Mouse (Mus musculus) brain, adult 2 months (tissue): ENCODE measurements around the gene Akr1b3.

Experiments used
- DNase-seq: peaks from one replicate; pipeline ENCODE4 v3.0.0; 2011; ENCODE audit warnings: low read depth, low spot score

Gene Akr1b3

DNA sequence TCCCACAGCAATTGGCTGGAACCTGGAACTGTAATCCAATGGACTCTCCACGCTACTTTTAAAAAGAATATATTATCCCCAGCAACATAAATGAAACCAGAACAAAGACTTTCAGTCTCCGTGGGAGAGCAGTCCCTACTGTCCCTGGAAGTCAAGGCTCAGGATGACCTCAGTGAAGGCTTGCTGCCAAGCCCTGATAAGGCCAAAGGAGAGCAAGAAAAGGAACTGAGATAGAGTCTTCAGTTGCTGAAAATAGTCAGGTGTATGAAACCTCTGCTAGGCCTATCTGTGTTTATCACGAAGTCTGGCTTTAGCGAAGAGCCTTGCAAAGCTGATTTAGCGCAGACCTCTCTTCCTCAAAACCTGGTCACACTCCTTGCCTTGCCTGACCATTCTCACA, 14.1 kb upstream of the Akr1b3 start:
- no peak for DNase-seq

GRCm38 (mm10) chr6:34322121-34322520, 4.8 kb upstream of the Akr1b3 start:
- no peak for DNase-seq

DNA sequence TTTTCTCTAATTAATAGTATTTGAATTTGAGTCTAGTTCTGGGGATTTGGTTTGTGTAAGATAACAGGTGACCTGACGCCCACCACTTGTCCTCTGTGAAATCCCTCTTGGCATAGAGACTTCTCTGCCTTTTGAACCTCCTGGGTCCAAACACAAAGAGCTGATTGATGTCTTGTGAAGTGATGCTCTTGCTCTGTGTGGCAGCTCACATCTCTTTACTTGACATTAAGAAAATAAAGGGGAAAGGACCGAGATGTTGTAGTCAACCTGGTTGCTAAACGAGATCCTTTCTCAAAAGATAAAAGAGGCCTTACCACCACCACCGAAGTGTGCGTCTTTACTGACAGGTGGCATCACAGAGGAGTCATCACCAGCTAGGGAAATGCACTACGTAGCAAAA, 1.4 kb upstream of the Akr1b3 start:
- DNase-seq = no peak

- peak; percentile 11 for DNase-seq
These were observed 894 bp upstream of the Akr1b3 start for GRCm38 (mm10) chr6:34318172-34318571.

- DNase-seq = no peak
These were observed 3.4 kb downstream of the Akr1b3 start for GRCm38 (mm10) chr6:34313921-34314320.

DNA sequence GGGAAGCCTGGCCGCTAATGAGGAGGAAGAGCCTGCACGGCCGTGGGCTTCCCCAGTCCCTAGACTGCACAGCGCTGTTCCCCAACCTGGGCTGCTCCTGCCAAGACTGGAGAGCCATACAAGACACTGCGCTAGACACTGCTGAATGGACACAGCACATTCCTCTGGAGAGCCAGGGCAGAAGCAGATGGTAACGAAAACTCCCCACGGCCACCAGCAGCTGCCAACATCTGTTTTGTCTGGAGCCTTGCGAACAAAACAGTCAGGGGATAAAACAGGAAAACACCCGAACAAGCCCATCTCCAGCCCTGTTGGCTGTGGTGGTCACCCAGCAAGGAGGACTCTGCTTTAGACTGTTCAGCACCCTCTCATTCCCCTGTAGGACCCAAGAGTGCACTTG, 3.9 kb downstream of the Akr1b3 start:
- no peak for DNase-seq

GRCm38 (mm10) chr6:34310023-34310595, 7.2 kb downstream of the Akr1b3 start:
- no peak for DNase-seq

DNA sequence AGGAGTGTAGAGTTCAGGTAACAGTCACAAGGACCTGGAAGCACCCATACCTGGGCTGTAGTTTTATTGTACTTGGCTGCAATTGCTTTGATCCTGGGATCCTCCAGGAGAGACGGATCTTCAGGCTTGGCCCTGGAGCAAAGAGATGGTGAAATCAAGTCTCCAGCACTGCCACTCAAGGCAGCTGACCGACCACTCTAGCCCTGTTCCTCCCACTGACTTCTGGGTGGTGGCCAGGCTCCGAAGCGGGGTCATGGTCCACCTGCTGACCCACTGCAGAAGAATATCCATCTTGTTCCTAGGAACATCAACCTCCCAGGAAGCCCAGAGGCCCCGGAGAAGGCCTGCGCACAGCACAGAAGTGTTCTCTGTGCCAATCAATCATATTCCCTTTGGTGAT, 7.8 kb downstream of the Akr1b3 start:
- no peak for DNase-seq

GRCm38 (mm10) chr6:34306797-34307196, 10.5 kb downstream of the Akr1b3 start:
- no peak for DNase-seq

GRCm38 (mm10) chr6:34304675-34305241, 12.5 kb downstream of the Akr1b3 start:
- DNase-seq = peak; percentile 56

- DNase-seq = no peak
These were observed 20.2 kb downstream of the Akr1b3 start for GRCm38 (mm10) chr6:34297055-34297454.

GRCm38 (mm10) chr6:34295437-34295836, 21.8 kb downstream of the Akr1b3 start:
- no peak for DNase-seq

DNA sequence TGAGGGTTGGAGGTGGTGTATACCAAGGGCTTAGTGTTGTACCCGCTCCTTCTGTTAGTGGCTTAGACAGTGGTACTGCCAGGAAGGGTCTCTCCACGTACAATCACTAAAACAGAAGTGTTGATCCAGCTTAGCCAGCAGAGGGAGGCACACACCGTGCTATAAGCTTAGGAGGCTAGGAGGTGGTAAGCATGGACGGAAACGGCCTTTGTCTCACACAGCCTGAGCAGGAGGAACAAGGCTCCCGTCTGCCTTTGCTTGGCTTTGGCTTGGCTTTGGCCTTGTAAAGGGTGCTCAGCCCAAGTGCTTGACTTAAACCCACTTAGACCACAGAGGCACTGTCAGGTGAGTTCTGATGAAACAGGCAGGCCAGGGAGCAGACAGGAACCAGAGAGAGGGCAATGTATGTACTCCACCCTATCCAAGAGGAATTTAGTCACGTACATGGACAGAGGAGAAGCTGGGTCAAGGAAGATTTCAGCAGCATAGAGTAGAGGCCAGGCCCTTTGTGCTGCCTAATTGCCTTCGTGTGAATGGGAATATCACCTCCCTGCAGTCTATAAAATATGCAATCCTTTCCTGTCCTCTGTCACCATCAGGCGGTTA, 24.3 kb downstream of the Akr1b3 start:
- peak; percentile 89 for DNase-seq

- no peak for DNase-seq
These were observed 24.9 kb downstream of the Akr1b3 start for GRCm38 (mm10) chr6:34292196-34292881.

DNA sequence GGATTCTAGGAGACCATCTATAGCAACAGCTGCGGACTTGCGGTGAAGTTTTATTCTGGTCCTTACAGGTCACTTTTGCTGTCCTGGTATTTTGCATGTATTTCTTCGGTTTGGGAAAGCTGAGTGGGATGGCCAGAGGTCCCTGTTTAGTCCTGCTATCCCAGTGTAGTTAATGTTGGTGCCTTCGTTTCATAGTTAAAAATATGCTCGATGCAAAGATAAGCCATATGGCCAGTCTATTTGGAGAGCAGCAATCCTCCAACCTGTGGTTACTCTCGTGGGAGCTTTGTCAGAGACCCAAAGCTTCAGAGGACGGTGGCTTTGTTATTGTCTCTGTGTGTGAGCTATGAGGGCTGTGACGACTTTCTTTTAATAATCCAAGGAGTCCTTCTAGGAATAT, 26.6 kb downstream of the Akr1b3 start:
- peak; percentile 50 for DNase-seq

DNA sequence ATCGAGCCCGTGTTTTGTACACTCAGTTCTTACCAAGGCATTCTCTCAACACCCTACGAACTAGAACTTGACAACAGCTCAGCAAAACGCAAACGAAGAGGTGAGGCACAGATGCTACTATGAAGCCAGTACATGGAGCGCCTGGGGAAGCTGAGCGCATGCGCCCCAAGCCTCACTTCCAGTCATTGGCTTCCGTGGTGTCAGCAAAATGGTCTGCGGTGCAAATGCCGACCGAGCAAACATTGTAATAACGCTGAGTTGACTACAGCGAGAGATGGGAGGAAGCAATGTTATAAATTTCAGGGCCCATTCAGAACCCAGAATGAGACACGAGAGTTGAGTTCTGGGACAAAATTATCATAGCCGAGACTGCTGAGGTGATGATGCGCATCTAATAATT, 27.2 kb downstream of the Akr1b3 start:
- peak; percentile 21 for DNase-seq

GRCm38 (mm10) chr6:34288098-34288497, 29.2 kb downstream of the Akr1b3 start:
- DNase-seq = peak; percentile 21

DNA sequence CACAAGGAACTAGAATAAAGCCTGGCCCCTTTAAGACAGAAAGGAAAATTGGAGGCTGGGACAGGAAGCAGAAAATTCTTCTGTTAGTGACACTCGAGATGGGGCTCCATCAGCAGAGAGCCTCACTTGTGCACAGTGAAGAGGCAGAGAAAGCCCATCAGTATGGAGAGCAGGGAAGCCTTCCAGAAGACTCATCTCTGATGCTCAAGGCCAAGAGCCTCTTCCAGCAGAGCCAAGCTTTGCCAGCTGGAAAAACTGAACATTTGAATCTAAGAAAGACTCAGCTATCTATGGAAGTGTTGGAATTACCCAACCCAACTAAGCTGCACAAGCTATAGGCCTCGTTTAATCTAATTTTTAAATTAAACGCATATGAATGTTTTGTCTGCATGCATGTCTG, 30.4 kb downstream of the Akr1b3 start:
- DNase-seq = peak; percentile 37

DNA sequence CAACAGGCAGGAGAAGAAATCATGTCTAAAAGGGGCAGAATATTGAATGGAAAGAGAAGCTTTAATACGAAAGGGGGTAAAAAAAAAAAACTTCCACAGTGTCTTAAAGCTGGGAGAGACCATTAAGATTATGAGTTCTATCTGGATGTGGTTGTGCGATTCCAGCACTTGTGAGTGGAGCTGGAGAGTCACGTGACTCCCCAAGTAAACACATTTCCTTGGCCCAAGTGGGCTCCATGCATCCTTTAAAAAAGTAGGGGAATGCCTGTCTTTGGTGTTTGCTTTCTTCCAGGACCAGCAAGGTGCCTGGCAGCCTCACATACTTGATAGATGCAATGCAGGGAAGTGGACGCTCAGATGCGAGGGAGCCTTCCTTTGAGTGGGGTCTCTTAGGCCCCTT, 38.9 kb downstream of the Akr1b3 start:
- no peak for DNase-seq

DNA sequence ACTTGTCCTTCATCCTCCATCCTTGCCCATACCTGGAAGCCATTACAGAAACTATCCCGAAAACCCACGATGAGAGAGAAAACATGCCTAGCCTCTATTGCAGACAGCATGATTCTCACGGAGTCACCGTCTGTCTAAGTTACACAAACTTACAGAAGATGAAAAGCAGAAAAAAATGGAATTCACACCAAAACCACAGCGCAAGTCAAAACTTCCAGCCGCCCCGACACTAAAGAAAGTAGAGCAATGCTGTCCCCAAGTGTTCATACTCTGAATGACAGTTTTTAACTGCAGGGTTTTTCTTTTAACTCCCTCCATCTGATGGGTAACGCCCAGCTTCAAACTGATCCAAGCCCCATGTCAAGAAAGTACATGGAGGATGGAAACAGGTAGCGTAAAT, 39.6 kb downstream of the Akr1b3 start:
- DNase-seq = peak; percentile 74

DNA sequence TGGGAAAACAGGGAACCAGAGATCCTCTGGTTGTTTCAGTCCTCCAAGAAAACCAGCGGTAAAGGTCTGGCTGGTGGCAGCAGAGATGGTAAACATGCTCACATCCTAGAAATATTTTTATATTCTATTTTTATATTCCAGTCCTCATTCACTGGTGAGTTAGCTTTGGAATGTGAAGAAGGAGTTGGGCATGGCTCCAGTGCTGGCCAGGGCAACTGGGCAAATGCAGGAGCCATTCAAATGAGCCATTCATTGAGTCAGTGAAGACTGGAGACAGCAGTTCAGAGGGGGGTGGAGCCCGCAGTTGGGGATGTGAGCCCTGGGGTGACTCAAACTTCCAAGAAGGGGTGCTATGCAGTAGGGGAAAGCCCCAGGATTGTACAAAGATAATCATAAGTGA, 42.9 kb downstream of the Akr1b3 start:
- DNase-seq = peak; percentile 50

DNA sequence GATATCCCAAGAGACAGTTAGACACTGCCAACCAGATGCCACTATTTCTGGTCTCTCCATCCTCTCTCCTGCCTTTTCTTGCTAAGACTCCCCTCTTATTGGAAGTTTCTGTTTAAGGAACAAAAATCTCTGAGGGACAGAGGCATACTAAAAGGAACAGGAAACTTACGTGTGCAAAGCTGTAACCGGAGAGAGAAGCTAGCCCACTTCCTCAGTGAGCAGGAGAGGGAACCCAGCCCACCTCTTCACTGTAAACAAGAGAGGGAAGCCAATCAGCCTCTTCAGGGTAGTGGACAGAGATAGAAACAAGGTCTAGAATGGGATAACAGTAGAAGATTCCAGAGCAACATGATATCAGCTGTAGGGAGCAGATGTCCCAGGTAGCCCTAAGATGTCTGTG, 44.2 kb downstream of the Akr1b3 start:
- DNase-seq = no peak

DNA sequence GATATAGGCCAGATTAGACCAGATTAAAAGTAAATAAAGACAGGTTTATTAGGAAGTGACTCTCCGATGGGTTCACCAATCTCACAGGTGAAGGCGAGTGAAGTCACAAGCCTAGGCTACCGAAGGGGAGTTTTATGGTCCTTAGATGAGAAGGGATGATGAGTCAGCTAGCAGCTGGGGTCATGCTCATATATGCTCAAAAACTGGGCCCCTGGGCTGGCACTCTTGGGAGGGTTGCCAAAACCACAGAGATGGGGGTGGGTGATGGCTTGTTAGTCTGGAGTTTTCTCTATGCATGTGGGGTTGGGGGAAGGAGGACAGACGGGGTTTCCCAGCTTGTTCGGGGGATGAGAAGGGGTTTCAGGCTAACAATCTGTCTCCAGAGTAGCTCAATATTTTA, 44.8 kb downstream of the Akr1b3 start:
- DNase-seq = no peak
